Mouse (Mus musculus): ENCODE measurements around the gene Zfp105. TPM values are rescaled to one million over a fixed set of nuclear protein-coding genes. Genes with fewer than 3 reads are reported as not detected.

The Zfp105 gene
- polyA plus RNA-seq, 1 experiment = 18.6 TPM

DNA sequence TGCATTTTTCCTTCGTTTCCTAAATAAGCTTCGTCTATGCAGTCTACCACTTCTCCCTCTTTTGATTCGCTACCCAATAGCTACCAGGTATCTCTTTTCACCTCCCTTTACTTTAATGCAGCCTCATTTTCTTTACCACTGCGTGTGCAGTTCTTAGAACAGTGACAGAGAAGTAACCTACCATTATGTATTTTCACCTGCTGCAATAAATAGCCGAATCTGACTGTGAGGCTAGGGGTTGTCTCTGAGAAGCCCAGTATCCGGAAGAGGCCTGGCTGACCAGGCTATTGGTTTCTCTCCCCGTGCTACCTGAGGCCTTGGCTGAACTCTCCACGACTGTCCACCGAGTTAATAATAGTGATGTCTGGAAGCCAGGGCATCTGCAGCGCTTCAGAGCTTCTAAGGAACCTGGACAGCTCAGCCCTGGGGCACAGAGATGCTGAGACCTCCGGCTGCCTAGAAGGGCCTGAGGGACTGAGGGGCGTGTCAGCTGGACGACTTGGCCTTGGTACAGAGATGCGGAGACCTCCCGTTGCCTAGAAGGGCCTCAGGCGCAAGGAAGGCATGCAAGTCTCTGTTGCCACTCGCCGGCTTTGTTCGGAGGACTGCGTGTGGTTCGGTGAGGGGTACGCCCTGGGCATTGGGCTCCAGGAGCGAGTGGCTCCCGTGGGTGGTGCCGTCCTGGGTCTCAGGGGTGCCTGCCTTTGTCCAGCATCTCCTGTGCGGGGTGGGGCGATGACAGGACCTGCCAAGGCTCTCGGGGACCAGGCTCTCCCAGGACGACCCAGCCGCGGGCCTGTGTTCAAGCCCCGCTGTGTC, 19.9 kb upstream of the Zfp105 start:
- H3K9me3 ChIP-seq (replicated peaks; ENCODE audit: control insufficient read depth, insufficient read depth, low read length, poor library complexity, severe bottlenecking) = no peaks in the 10 kb centered on the region
- no peaks in the 10 kb centered on the region for H3K36me3 ChIP-seq (ENCODE audit: control insufficient read depth, insufficient read depth, low read length, poor library complexity, severe bottlenecking)
- peak overlapping the region; percentile 68 for H3K4me3 ChIP-seq (ENCODE audit: low read depth, low read length)
- TF ChIP-seq CTCF (IDR thresholded peaks at IDR 0.05; ENCODE audit: low read depth, low read length) (no peak), EP300 (IDR thresholded peaks at IDR 0.05; ENCODE audit: insufficient read depth, low read depth, low read length) (0 out of 2 replicates have a peak, but pooled peaks have one; percentile 39), POLR2A (IDR thresholded peaks at IDR 0.05; ENCODE audit: insufficient read depth, low read length) (no peak)
- no peaks in the 10 kb centered on the region for H3K4me1 ChIP-seq (ENCODE audit: control insufficient read depth, insufficient read depth, low read length)
- H3K27me3 ChIP-seq (ENCODE audit: control insufficient read depth, insufficient read depth, low read length, poor library complexity, severe bottlenecking) = no peaks in the 10 kb centered on the region
- no peak overlapping the region for H3K9ac ChIP-seq (ENCODE audit: low read depth, poor library complexity, severe bottlenecking)
- no peak overlapping the region for H3K27ac ChIP-seq (ENCODE audit: insufficient read depth, low read length)

DNA sequence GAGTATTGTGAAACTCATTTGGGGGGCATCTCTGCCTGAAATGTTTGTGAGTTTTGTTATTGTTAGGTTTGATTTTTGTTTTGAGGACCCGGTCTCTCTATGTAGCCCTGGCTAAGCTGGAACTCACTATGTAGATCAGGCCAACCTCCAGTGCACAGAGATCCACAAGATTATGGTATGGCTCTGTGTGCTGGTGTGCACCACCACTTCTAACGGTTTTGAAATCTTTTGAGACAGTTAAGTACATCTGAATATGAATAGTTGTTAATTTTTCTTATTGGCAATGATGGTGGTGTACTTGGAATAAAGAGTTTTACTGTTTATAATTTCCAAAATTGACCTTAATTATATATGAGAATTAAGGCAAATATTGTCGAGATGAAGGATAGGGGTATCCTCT, 436 bp upstream of the Zfp105 start:
- Histone ChIP-seq H3K9me3 (replicated peaks; ENCODE audit: control insufficient read depth, insufficient read depth, low read length, poor library complexity, severe bottlenecking) (no peaks in the 10 kb centered on the region), H3K9ac (ENCODE audit: low read depth, poor library complexity, severe bottlenecking) (peak overlapping the region; percentile 81), H3K27me3 (ENCODE audit: control insufficient read depth, insufficient read depth, low read length, poor library complexity, severe bottlenecking) (no peaks in the 10 kb centered on the region), H3K4me1 (ENCODE audit: control insufficient read depth, insufficient read depth, low read length) (peaks cover 2% of the 10 kb centered on the region), H3K27ac (ENCODE audit: insufficient read depth, low read length) (no peak overlapping the region), H3K36me3 (ENCODE audit: control insufficient read depth, insufficient read depth, low read length, poor library complexity, severe bottlenecking) (peaks cover 28% of the 10 kb centered on the region), H3K4me3 (ENCODE audit: low read depth, low read length) (no peak overlapping the region)
- TF ChIP-seq CTCF (IDR thresholded peaks at IDR 0.05; ENCODE audit: low read depth, low read length) = no peak
- TF ChIP-seq POLR2A (IDR thresholded peaks at IDR 0.05; ENCODE audit: insufficient read depth, low read length) = no peak
- no peak for TF ChIP-seq EP300 (IDR thresholded peaks at IDR 0.05; ENCODE audit: insufficient read depth, low read depth, low read length)

DNA sequence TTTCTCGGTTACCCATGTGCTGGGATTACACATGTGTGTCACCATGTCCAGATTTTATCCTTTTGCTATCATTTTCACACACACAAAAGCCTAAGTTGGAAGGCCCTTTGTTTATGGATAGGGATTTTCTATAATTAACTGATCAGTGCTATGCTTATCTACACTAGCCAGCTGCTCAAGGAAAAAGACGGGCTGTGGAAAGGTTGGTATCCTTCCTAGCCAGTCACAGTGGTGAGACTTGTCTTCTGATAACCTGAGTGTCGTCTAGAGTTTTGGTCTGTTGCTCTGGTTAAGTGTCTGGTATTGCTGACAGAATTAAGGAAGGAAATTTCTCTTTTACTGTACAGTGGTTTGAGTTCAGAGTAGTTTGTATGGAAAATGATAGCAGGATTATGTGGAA, 6.0 kb downstream of the Zfp105 start:
- no peak overlapping the region for H3K9ac ChIP-seq (ENCODE audit: low read depth, poor library complexity, severe bottlenecking)
- H3K27ac ChIP-seq (ENCODE audit: insufficient read depth, low read length) = no peak overlapping the region
- TF ChIP-seq POLR2A (IDR thresholded peaks at IDR 0.05; ENCODE audit: insufficient read depth, low read length) (no peak), CTCF (IDR thresholded peaks at IDR 0.05; ENCODE audit: low read depth, low read length) (no peak), EP300 (IDR thresholded peaks at IDR 0.05; ENCODE audit: insufficient read depth, low read depth, low read length) (no peak)
- no peak overlapping the region for H3K4me3 ChIP-seq (ENCODE audit: low read depth, low read length)
- peaks cover 59% of the 10 kb centered on the region for H3K36me3 ChIP-seq (ENCODE audit: control insufficient read depth, insufficient read depth, low read length, poor library complexity, severe bottlenecking)
- no peaks in the 10 kb centered on the region for H3K27me3 ChIP-seq (ENCODE audit: control insufficient read depth, insufficient read depth, low read length, poor library complexity, severe bottlenecking)
- peaks cover under 1% of the 10 kb centered on the region for H3K4me1 ChIP-seq (ENCODE audit: control insufficient read depth, insufficient read depth, low read length)
- no peaks in the 10 kb centered on the region for H3K9me3 ChIP-seq (replicated peaks; ENCODE audit: control insufficient read depth, insufficient read depth, low read length, poor library complexity, severe bottlenecking)

- Histone ChIP-seq H3K4me3 (ENCODE audit: low read depth, low read length) (peak within 1 kb of the TSS; percentile 99), H3K27me3 (ENCODE audit: control insufficient read depth, insufficient read depth, low read length, poor library complexity, severe bottlenecking) (no peaks in the 10 kb centered on the region), H3K9ac (ENCODE audit: low read depth, poor library complexity, severe bottlenecking) (peak within 1 kb of the TSS; percentile 84), H3K27ac (ENCODE audit: insufficient read depth, low read length) (peak within 1 kb of the TSS; percentile 55), H3K36me3 (ENCODE audit: control insufficient read depth, insufficient read depth, low read length, poor library complexity, severe bottlenecking) (peaks cover 2% of the 10 kb centered on the region; the same call in 1 of the 2 replicates), H3K4me1 (ENCODE audit: control insufficient read depth, insufficient read depth, low read length) (peaks cover 1% of the 10 kb centered on the region), H3K9me3 (replicated peaks; ENCODE audit: control insufficient read depth, insufficient read depth, low read length, poor library complexity, severe bottlenecking) (no peaks in the 10 kb centered on the region)
- TF ChIP-seq POLR2A (IDR thresholded peaks at IDR 0.05; ENCODE audit: insufficient read depth, low read length) (peak; percentile 77), CTCF (IDR thresholded peaks at IDR 0.05; ENCODE audit: low read depth, low read length) (no peak)
Measured at GRCm38 (mm10) chr9:122950643-122951475, 28.0 kb downstream of the Zfp105 start, which contains the start of the genes 1110059G10Rik and Kif15. 1110059G10Rik (minus strand) TSS chr9:122951000. Kif15 (plus strand) TSS chr9:122951046.

Other genes with a start within 250 kb of the Zfp105 start
- gene Topaz1, start 175.7 kb upstream of the Zfp105 start, polyA plus RNA-seq (2011; ENCODE audit: insufficient read depth, insufficient read length, low read depth, missing spikeins) = 0.19 and 0.26 TPM in 2 replicates
- gene Tcaim, start 117.5 kb upstream of the Zfp105 start, polyA plus RNA-seq (2011; ENCODE audit: insufficient read depth, insufficient read length, low read depth, missing spikeins) = 8.0 and 11.0 TPM in 2 replicates
- not detected in 2 replicates for gene Gm35549, start 79.0 kb upstream of the Zfp105 start, polyA plus RNA-seq (2011; ENCODE audit: insufficient read depth, insufficient read length, low read depth, missing spikeins)
- 92.4 and 107 TPM in 2 replicates for gene Zfp445, start 57.1 kb upstream of the Zfp105 start, polyA plus RNA-seq (2011; ENCODE audit: insufficient read depth, insufficient read length, low read depth, missing spikeins)
- 3.1 and 3.6 TPM in 2 replicates for gene Zkscan7, start 37.4 kb upstream of the Zfp105 start, polyA plus RNA-seq (2011; ENCODE audit: insufficient read depth, insufficient read length, low read depth, missing spikeins)
- 19.6 and 22.1 TPM in 2 replicates for gene 1110059G10Rik, start 27.9 kb downstream of the Zfp105 start, polyA plus RNA-seq (2011; ENCODE audit: insufficient read depth, insufficient read length, low read depth, missing spikeins)
- 192 and 204 TPM in 2 replicates for gene Kif15, start 28.0 kb downstream of the Zfp105 start, polyA plus RNA-seq (2011; ENCODE audit: insufficient read depth, insufficient read length, low read depth, missing spikeins)
- 2.2 and 3.2 TPM in 2 replicates for gene Tmem42, start 98.3 kb downstream of the Zfp105 start, polyA plus RNA-seq (2011; ENCODE audit: insufficient read depth, insufficient read length, low read depth, missing spikeins)
- gene Tgm4, start 111.7 kb downstream of the Zfp105 start, polyA plus RNA-seq (2011; ENCODE audit: insufficient read depth, insufficient read length, low read depth, missing spikeins) = not detected in 2 replicates
- gene Zdhhc3, start 190.1 kb downstream of the Zfp105 start, polyA plus RNA-seq (2011; ENCODE audit: insufficient read depth, insufficient read length, low read depth, missing spikeins) = 48.2 and 51.2 TPM in 2 replicates
- gene Exosc7, start 190.1 kb downstream of the Zfp105 start, polyA plus RNA-seq (2011; ENCODE audit: insufficient read depth, insufficient read length, low read depth, missing spikeins) = 74.7 and 75.4 TPM in 2 replicates
- not detected in 2 replicates for gene Clec3b, start 227.9 kb downstream of the Zfp105 start, polyA plus RNA-seq (2011; ENCODE audit: insufficient read depth, insufficient read length, low read depth, missing spikeins)